Mouse (Mus musculus) layer of hippocampus, postnatal 14 days (tissue): ENCODE measurements around the gene Olfr1466. TPM values are rescaled to one million over a fixed set of nuclear protein-coding genes. Genes with fewer than 3 reads are reported as not detected.

Source experiments
- DNase-seq, 2 experiments: peaks; one replicate each; pipeline ENCODE4 v3.0.0; 2021 to 2022; ENCODE audit warnings: low spot score in 2 of 2, mixed read lengths in 1 of 2
- long read RNA-seq, 2 experiments: library from polyadenylated mRNA; stranded (forward); transcript quantifications; one replicate each; pipeline ENCODE4 v2.0.0; 2021
- total RNA-seq, 2 experiments: library from RNA; stranded (reverse); gene quantifications; 2 replicates each; pipeline ENCODE4 v1.2.3; 2021

Gene Olfr1466
- total RNA-seq = not detected
- long read RNA-seq, experiment 1 = 0 reads
- long read RNA-seq, experiment 2 = 0 reads

GRCm38 (mm10) chr19:13338562-13338961 is at the start of gene Olfr1466:
Olfr1466 (plus strand) TSS chr19:13338862.
- no peak for DNase-seq

DNA sequence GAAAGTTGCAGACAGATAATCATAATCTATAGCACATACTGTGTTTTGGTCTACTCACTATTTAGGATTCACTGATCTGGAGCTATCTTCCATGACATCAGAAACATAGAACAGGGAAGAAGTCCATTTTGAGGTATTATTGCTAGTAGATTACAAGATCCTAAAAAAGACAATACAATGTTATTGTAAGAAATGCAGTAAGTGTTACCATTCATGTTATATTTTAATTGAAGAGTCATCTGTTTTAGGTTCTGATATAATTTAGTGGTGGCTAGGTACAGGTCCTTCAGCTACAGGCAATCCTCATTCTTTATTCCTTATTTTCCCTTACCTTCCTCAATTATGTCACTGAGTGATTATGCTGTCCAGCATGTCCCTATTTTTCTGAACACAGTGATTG is 23.2 kb upstream of the Olfr1466 start, which contains the start of gene Olfr1465:
Olfr1465 (minus strand) TSS at position 101 of the 400 bp plus-strand sequence.
- no peak for DNase-seq

DNA sequence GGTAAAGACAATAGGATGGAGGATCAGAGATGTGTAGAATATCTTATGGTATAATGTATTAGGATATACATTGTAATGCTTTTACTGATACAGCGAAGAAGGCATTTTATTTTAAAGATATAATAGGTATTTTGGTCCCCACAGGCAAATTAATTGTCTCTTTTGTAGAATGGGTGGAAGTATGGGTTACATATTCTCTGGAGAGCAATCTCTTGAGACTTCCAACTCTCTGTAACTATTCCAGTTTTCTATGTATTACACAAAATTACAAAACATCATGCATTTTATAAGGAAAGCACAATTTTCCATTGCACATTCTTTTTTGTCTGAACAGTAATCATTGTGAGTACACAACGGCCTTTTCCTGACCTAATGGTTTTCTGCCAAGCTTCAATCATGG is 23.3 kb downstream of the Olfr1466 start, which contains the start of gene Olfr1467:
Olfr1467 (plus strand) TSS at position 301 of the 400 bp plus-strand sequence.
- DNase-seq = no peak

Other genes starting within 250 kb of the Olfr1466 start
- gene Olfr1457, start 241.0 kb upstream of the Olfr1466 start, total RNA-seq = not detected
- not detected for gene Olfr1458, start 232.1 kb upstream of the Olfr1466 start, total RNA-seq
- gene Olfr1459, start 189.3 kb upstream of the Olfr1466 start, total RNA-seq = under 1 TPM; 0.09 to 0.10 TPM
- not detected for gene Olfr1461, start 175.9 kb upstream of the Olfr1466 start, total RNA-seq
- gene Olfr1462, start 153.1 kb upstream of the Olfr1466 start, total RNA-seq = not detected
- gene Olfr1463, start 107.5 kb upstream of the Olfr1466 start, total RNA-seq = not detected
- not detected for gene Olfr1465, start 23.3 kb upstream of the Olfr1466 start, total RNA-seq
- not detected for gene Olfr1467, start 23.4 kb downstream of the Olfr1466 start, total RNA-seq
- gene Olfr1469, start 69.0 kb downstream of the Olfr1466 start, total RNA-seq = not detected
- gene Olfr1471, start 104.5 kb downstream of the Olfr1466 start, total RNA-seq = not detected
- gene Olfr1472, start 117.2 kb downstream of the Olfr1466 start, total RNA-seq = not detected
- gene Olfr1474, start 130.7 kb downstream of the Olfr1466 start, total RNA-seq = not detected
- not detected for gene Olfr1475, start 141.3 kb downstream of the Olfr1466 start, total RNA-seq
- not detected for gene Olfr1477, start 161.7 kb downstream of the Olfr1466 start, total RNA-seq
- not detected for gene Olfr1480, start 189.1 kb downstream of the Olfr1466 start, total RNA-seq
- not detected for gene Olfr1484, start 244.6 kb downstream of the Olfr1466 start, total RNA-seq